Mouse (Mus musculus) Patski (cell line): ENCODE measurements around the gene Prr36. TPM values are rescaled to one million over a fixed set of nuclear protein-coding genes. Genes with fewer than 3 reads are reported as not detected.

Source experiments
- ATAC-seq: fragments of 100-300 bp; one replicate; pipeline ENCODE4 v1.8.0; 2021
- CTCF ChIA-PET: fragments of 350-600 bp; sonication (Branson Sonifier 250); formaldehyde crosslinking; loops from one replicate; lab custom pipeline; 2022; ENCODE audit warnings: inconsistent platforms; lab: Charles Lee
- POLR2A ChIA-PET: fragments of 350-600 bp; sonication (Branson Sonifier 250); formaldehyde crosslinking; loops from one replicate; lab custom pipeline; 2022; ENCODE audit warnings: antibody characterized with exemption, inconsistent platforms; lab: Charles Lee
- DNase-seq: peaks from one replicate; pipeline ENCODE4 v3.0.0-alpha.2; 2011; ENCODE audit warnings: low read depth, low spot score
- H3K27me3 ChIP-seq: fragments of 371-371 bp; one replicate; pipeline ENCODE4 v1.5.1; 2021
- CTCF ChIP-seq: fragments of 100-300 bp; IDR thresholded peaks from one replicate; pipeline ENCODE4 v1.5.1; 2021
- in situ Hi-C: fragments of 300-500 bp; cut with MboI; formaldehyde crosslinking; loops from 3 replicates; pipeline ENCODE4 v1.11.1; 2018; ENCODE audit warnings: low pct_unique_long_range_greater_than_20kb, mixed read lengths
- polyA plus RNA-seq: library from polyadenylated mRNA; unstranded; gene quantifications from one replicate; pipeline ENCODE4 v1.2.3, GENCODE M21; 2021

The Prr36 gene
- polyA plus RNA-seq, 1 experiment from 2014 or later, result 0.12 TPM

- no peak for DNase-seq
- ATAC-seq, result no peak
- in situ Hi-C loops, result no loop called here
- no peak for TF ChIP-seq CTCF
- H3K27me3 ChIP-seq, result no peaks in the 10 kb centered on the region
- POLR2A ChIA-PET, result no interaction called here
- CTCF ChIA-PET, result interaction anchor here (0.6 kb wide), 1 partner anchor 23 kb away, joined by 3 read pairs; no protein-coding TSS in a partner anchor
Measured at GRCm38 (mm10) chr8:4167918-4168317, 49.3 kb downstream of the Prr36 start.

- ChIA-PET POLR2A (no interaction called here), CTCF (no interaction called here)
- no peaks in the 10 kb centered on the region for H3K27me3 ChIP-seq
- no peak for TF ChIP-seq CTCF
- in situ Hi-C loops, result no loop called here
- ATAC-seq, result no peak
- DNase-seq, result no peak
Measured at GRCm38 (mm10) chr8:4166881-4167525, 50.3 kb downstream of the Prr36 start.

GRCm38 (mm10) chr8:4165852-4166751, 51.2 kb downstream of the Prr36 start, which contains the start of gene Evi5l:
Gene Evi5l (plus strand): TSS chr8:4166567.
- ChIA-PET POLR2A (interaction anchor here (0.6 kb wide), 1 partner anchor 114 kb away, joined by 3 read pairs; no protein-coding TSS in a partner anchor), CTCF (interaction anchor here (0.6 kb wide), 1 partner anchor 99 kb away, joined by 3 read pairs; no protein-coding TSS in a partner anchor)
- no peaks in the 10 kb centered on the region for H3K27me3 ChIP-seq
- ATAC-seq, result peak; percentile 99
- peak; percentile 99 for DNase-seq
- TF ChIP-seq CTCF, result no peak
- in situ Hi-C loops, result no loop called here

GRCm38 (mm10) chr8:4165176-4165851, 51.9 kb downstream of the Prr36 start:
- ATAC-seq (no peak), DNase-seq (peak; percentile 1)
- POLR2A ChIA-PET, result interaction anchor here (0.6 kb wide), 1 partner anchor 115 kb away, joined by 3 read pairs; no protein-coding TSS in a partner anchor
- peaks cover 3% of the 10 kb centered on the region for H3K27me3 ChIP-seq
- in situ Hi-C loops, result no loop called here
- no peak for TF ChIP-seq CTCF
- CTCF ChIA-PET, result interaction anchor here (0.6 kb wide), 1 partner anchor 100 kb away, joined by 3 read pairs; no protein-coding TSS in a partner anchor

DNA sequence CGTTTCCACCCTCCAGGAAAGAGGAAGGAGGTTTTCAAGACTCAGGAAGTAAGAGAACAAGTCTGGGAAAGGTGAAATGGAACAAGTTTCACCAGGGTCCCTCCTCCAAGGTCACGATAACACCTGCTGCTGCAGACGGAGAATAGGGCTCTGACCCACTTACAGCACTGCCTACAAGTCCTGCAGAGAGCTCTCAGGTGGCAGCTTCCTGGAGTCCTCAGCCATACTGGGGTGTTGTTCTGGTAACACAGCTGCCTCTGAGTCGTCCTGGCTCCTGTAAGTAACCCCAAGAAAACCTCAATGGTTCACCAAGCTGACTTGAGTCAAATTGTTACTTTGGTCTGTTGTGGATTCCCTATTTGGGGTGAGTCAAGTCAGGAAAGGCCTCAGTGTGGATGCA, 54.5 kb downstream of the Prr36 start:
- in situ Hi-C loops, result no loop called here

More for the DNA sequence above, 54.5 kb downstream of the Prr36 start:
- ChIA-PET CTCF (no interaction called here), POLR2A (no interaction called here)
- no peak for TF ChIP-seq CTCF
- ATAC-seq (no peak), DNase-seq (no peak)
- H3K27me3 ChIP-seq, result peaks cover 22% of the 10 kb centered on the region

Other genes starting within 250 kb of the Prr36 start
- not detected for gene Cd209f, start 111.6 kb downstream of the Prr36 start, polyA plus RNA-seq
- gene Cd209g, start 83.4 kb downstream of the Prr36 start, polyA plus RNA-seq, result not detected
- gene Evi5l, start 50.9 kb downstream of the Prr36 start, polyA plus RNA-seq, result 27.6 TPM
- 2.4 TPM for gene Lrrc8e, start 9.4 kb upstream of the Prr36 start, polyA plus RNA-seq
- 63.2 TPM for gene Map2k7, start 21.3 kb upstream of the Prr36 start, polyA plus RNA-seq
- not detected for gene Gm49320, start 21.4 kb upstream of the Prr36 start, polyA plus RNA-seq
- 4.6 TPM for gene Tgfbr3l, start 30.8 kb upstream of the Prr36 start, polyA plus RNA-seq
- gene Snapc2, start 35.6 kb upstream of the Prr36 start, polyA plus RNA-seq, result 42.7 TPM
- gene Ctxn1, start 41.8 kb upstream of the Prr36 start, polyA plus RNA-seq, result 81.0 TPM
- 86.6 TPM for gene Timm44, start 58.5 kb upstream of the Prr36 start, polyA plus RNA-seq
- gene Ccl25, start 107.8 kb upstream of the Prr36 start, polyA plus RNA-seq, result 5.6 TPM
- gene Elavl1, start 108.0 kb upstream of the Prr36 start, polyA plus RNA-seq, result 66.1 TPM